8 mouse cellular contexts compared by ENCODE assay signal in the genomic region with DNA sequence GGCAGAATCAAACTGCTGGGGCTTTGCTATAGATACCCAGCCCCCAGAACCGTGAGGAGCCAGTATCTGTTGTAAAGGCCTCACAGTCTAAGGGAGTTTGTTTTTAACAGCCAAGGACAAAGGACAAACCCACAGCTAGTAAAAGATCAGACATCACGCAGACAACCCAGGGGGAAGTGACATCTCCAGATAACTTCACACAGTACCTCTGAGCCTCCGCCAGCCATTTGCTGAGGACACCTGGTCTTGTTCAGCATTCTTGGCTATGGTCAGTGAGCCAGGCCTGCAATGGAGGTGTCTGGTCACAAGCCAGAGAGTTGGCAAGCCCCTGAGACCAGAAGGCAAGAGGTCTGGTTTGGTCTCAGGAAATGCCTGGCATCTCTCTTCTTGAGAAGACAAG. TPM values are rescaled to one million over a fixed set of nuclear protein-coding genes. Genes with fewer than 3 reads are reported as not detected.
DNase-seq lines count a peak whose midpoint lies in the region; ATAC-seq and TF ChIP-seq lines count a peak whose summit lies in the region.

No protein-coding gene starts in this region.

- H3K4me3 ChIP-seq in spleen, adult 2 months (ENCODE audit: extremely low read depth, insufficient read depth, insufficient read length) = no peak overlapping the region
- H3K4me3 ChIP-seq in embryonic facial prominence, embryonic 10.5 days = peak overlapping the region; percentile 95
- no peak overlapping the region for H3K4me3 ChIP-seq in limb, embryonic 11.5 days (ENCODE audit: low read depth, low read length)
- no peak overlapping the region for H3K4me3 ChIP-seq in olfactory bulb, adult 2 months (ENCODE audit: insufficient read depth, low read depth, low read length)

- TF ChIP-seq POLR2A in spleen, adult 2 months (IDR thresholded peaks at IDR 0.05; ENCODE audit: low read depth, low read length) = no peak
- TF ChIP-seq POLR2A in olfactory bulb, adult 2 months (IDR thresholded peaks at IDR 0.05; ENCODE audit: insufficient read depth, low read depth, low read length) = no peak

- no peak for DNase-seq in spleen, adult 2 months (ENCODE audit: low read depth in 1 of 2, low spot score in 2 of 2)
- DNase-seq in spleen, postnatal 36 days (ENCODE audit: low spot score in 2 of 2) = no peak
- DNase-seq in embryonic facial prominence, embryonic 10.5 days (ENCODE audit: low spot score) = no peak
- DNase-seq in limb, embryonic 11.5 days (ENCODE audit: low spot score) = no peak
- DNase-seq in urinary bladder, postnatal 4 days (ENCODE audit: low spot score in 2 of 2) = no peak
- no peak for DNase-seq in right cerebral cortex, adult 18-20 months

- H3K9ac ChIP-seq in limb, embryonic 11.5 days (ENCODE audit: low read length) = peak overlapping the region; percentile 49; the same call in 1 of the 2 replicates

- TF ChIP-seq CTCF in spleen, adult 2 months (IDR thresholded peaks at IDR 0.05; ENCODE audit: extremely low read depth, insufficient read depth, insufficient read length, insufficient replicate concordance) = no peak
- no peak for TF ChIP-seq CTCF in olfactory bulb, adult 2 months (IDR thresholded peaks at IDR 0.05; ENCODE audit: insufficient read depth, low read depth, low read length)

- peaks cover 15% of the 10 kb centered on the region; the same call in 1 of the 2 replicates for H3K4me1 ChIP-seq in spleen, adult 2 months (ENCODE audit: control insufficient read depth, insufficient read depth, insufficient read length)
- H3K4me1 ChIP-seq in embryonic facial prominence, embryonic 10.5 days = peaks cover 62% of the 10 kb centered on the region
- peaks cover 25% of the 10 kb centered on the region for H3K4me1 ChIP-seq in limb, embryonic 11.5 days (ENCODE audit: control insufficient read depth, insufficient read depth, low read length)
- peaks cover 12% of the 10 kb centered on the region for H3K4me1 ChIP-seq in olfactory bulb, adult 2 months (ENCODE audit: control insufficient read depth, insufficient read depth, low read length)

- WGBS in spleen, adult 2 months = 48% methylated on average over 3 of the region's 3 CpGs
- WGBS in embryonic facial prominence, embryonic 10.5 days = 73% methylated on average over 3 of the region's 3 CpGs
- 60% methylated on average over 3 of the region's 3 CpGs for WGBS in limb, embryonic 11.5 days
- 66% methylated on average over 3 of the region's 3 CpGs for WGBS in olfactory bulb, adult 2 months

- 0 out of 2 replicates have a peak, but pooled peaks cover 2% of the 10 kb centered on the region for H3K36me3 ChIP-seq in spleen, adult 2 months (ENCODE audit: control insufficient read depth, insufficient read depth, low read length)
- H3K36me3 ChIP-seq in embryonic facial prominence, embryonic 10.5 days (replicated peaks) = peaks cover 27% of the 10 kb centered on the region
- peaks cover 10% of the 10 kb centered on the region for H3K36me3 ChIP-seq in limb, embryonic 11.5 days (ENCODE audit: control insufficient read depth, insufficient read depth, low read length)

- H3K27ac ChIP-seq in spleen, adult 2 months (ENCODE audit: insufficient read depth, low read length) = peak overlapping the region; percentile 10; the same call in 1 of the 2 replicates
- peak overlapping the region; percentile 99 for H3K27ac ChIP-seq in embryonic facial prominence, embryonic 10.5 days (replicated peaks)
- peak overlapping the region; percentile 96 for H3K27ac ChIP-seq in limb, embryonic 11.5 days (replicated peaks; ENCODE audit: low read depth, low read length)
- peak overlapping the region; percentile 91 for H3K27ac ChIP-seq in olfactory bulb, adult 2 months (ENCODE audit: insufficient read depth, low read depth, low read length)

- H3K27me3 ChIP-seq in spleen, adult 2 months (ENCODE audit: control insufficient read depth, insufficient read depth, low read length) = no peaks in the 10 kb centered on the region
- no peaks in the 10 kb centered on the region for H3K27me3 ChIP-seq in embryonic facial prominence, embryonic 10.5 days (replicated peaks; ENCODE audit: low read depth, poor library complexity, severe bottlenecking)
- no peaks in the 10 kb centered on the region for H3K27me3 ChIP-seq in limb, embryonic 11.5 days (ENCODE audit: control insufficient read depth, insufficient read depth, low read length)

- peak overlapping the region; percentile 100 for H3K4me2 ChIP-seq in limb, embryonic 11.5 days (ENCODE audit: low read depth, severe bottlenecking)

- ATAC-seq in limb, embryonic 11.5 days (ENCODE audit: insufficient number of reproducible peaks, low FRiP score, low TSS enrichment, low read depth) = no peak
- no peak for ATAC-seq in megakaryocyte progenitor cell, adult 5-6 weeks (replicated peaks; ENCODE audit: poor library complexity)

- H3K9me3 ChIP-seq in embryonic facial prominence, embryonic 10.5 days = no peaks in the 10 kb centered on the region
- H3K9me3 ChIP-seq in limb, embryonic 11.5 days (ENCODE audit: control insufficient read depth, low read length) = no peaks in the 10 kb centered on the region

RNA-seq across cellular contexts. Expression of a gene that starts 1.0 kb away (rescaled TPM):
- polyA plus RNA-seq in spleen, adult 2 months (2012; rRNA removed) = 30.1 and 39.6 TPM in 2 replicates
- polyA plus RNA-seq in embryonic facial prominence, embryonic 10.5 days (2016; fragmentation: Nextera tagmentation; extraction: Ambion mirVana) = 324 and 353 TPM in 2 replicates
- polyA plus RNA-seq in limb, embryonic 11.5 days (2014; fragmentation: Nextera tagmentation; extraction: Ambion mirVana) = 309 and 322 TPM in 2 replicates
- 299 and 337 TPM in 2 replicates for polyA plus RNA-seq in olfactory bulb, adult 2 months (2012; ENCODE audit: insufficient read depth, insufficient read length, low replicate concordance, missing spikeins)
- total RNA-seq in megakaryocyte progenitor cell, adult 5-6 weeks (2015) = 95.4 and 101 TPM in 2 replicates
- total RNA-seq in megakaryocyte progenitor cell, adult 5-6 weeks (2017) = 88.5 and 107 TPM in 2 replicates

RNA-seq across cellular contexts. Expression of a gene that starts 40.4 kb away (rescaled TPM):
- 0.20 TPM in 2 replicates for polyA plus RNA-seq in spleen, adult 2 months (2012; rRNA removed)
- 0.05 and 0.10 TPM in 2 replicates for polyA plus RNA-seq in embryonic facial prominence, embryonic 10.5 days (2016; fragmentation: Nextera tagmentation; extraction: Ambion mirVana)
- polyA plus RNA-seq in limb, embryonic 11.5 days (2014; fragmentation: Nextera tagmentation; extraction: Ambion mirVana) = 0.09 TPM in 1 of 2 replicates, not detected in the other
- not detected in 2 replicates for polyA plus RNA-seq in olfactory bulb, adult 2 months (2012; ENCODE audit: insufficient read depth, insufficient read length, low replicate concordance, missing spikeins)
- 0.35 TPM in 1 of 2 replicates, not detected in the other for total RNA-seq in megakaryocyte progenitor cell, adult 5-6 weeks (2015)
- total RNA-seq in megakaryocyte progenitor cell, adult 5-6 weeks (2017) = not detected in 2 replicates

Comparison
In these comparisons a context has a peak if more than half of its experiments do, and no peak if none do; other contexts are left out.
1. H3K27ac ChIP-seq: peak in every context shown above with its lines; median percentile 99 in embryonic facial prominence, embryonic 10.5 days; 96 in limb, embryonic 11.5 days; 91 in olfactory bulb, adult 2 months; 10 in spleen, adult 2 months.